Mouse (Mus musculus) heart, adult 11 months (tissue): ENCODE results near the gene Fv1.
"Not testable (repeated sequence)": the region's sequence is repeated elsewhere in the genome, so short reads cannot be mapped to it uniquely, and the experiment has no call there.

Experiments used
- DNase-seq: peaks from one replicate; pipeline ENCODE4 v3.0.0; 2022

The Fv1 gene

DNA sequence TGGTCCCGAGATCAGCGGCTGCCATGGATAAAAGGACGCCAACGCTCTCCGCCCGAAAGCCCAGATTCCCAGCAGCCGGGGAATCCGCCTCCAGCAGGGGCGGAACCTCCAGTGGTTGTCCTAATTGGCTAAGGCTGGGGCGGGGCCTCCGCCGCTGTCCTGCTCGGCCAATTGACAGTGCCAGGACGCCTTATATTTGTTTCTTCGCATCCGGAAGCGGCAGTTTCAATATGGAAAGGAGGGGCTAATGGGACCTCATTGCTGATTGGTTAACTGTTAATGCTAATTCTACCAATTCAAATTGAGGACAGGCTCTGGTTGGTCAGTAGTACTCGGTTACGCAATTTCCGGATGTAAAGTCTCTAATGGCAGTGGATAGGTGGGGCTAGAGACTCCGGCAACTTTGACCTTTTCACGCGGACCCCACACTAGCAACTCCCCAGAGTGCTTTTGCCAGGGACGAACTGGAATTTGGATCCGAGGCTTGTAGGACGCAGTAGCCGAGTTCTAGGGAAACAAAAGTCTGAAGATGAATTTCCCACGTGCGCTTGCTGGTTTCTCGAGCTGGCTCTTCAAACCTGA is at the start of gene Fv1, which contains the start of gene Miip:
Gene Fv1 (plus strand): TSS at position 530 of the 582 bp plus-strand sequence.
Gene Miip (minus strand): TSS at position 367 of the 582 bp plus-strand sequence.
- DNase-seq = peak; percentile 100

DNA sequence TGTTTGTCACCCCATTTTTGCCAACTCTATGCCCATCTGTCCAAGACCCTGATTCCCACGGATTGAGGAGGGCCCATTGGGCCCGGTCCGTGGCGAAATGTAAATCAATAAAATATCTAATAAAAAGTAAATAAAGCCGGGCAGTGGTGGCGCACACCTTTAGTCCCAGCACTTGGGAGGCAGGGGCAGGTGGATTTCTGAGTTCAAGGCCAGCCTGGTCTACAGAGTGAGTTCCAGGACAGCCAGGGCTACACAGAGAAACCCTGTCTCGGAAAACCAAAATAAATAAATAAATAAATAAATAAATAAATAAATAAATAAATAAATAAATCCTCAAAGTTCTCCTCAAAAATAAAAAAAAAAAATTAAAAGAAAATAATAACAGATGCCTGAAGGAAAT is 49.1 kb upstream of the Fv1 start:
- not testable (repeated sequence) for DNase-seq

- not testable (repeated sequence) for DNase-seq
Observed at GRCm38 (mm10) chr4:147821414-147821813, 47.4 kb upstream of the Fv1 start.

GRCm38 (mm10) chr4:147824389-147824788 is 44.4 kb upstream of the Fv1 start:
- DNase-seq = no peak

DNA sequence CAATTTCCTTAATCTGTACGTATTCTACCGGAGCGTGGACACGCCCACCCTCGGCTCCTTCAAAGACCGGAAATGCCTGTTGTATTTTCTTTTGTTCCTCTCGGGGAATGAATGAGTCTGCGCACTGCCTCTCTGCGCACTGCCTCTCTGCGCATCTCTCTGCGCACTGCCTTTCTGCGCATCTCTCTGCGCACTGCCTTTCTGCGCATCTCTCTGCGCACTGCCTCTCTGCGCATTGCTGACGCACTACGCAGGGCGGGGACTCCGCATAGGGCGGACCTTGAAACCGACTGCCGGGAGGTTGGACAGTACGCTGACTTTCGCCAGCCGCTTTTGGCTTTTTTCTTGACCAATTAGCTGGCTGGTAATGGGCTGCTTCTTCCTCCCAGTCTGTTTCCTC is 29.5 kb upstream of the Fv1 start:
- DNase-seq = peak; percentile 97

GRCm38 (mm10) chr4:147842871-147843270 is 25.9 kb upstream of the Fv1 start:
- peak; percentile 75 for DNase-seq

GRCm38 (mm10) chr4:147847614-147848583 is 20.9 kb upstream of the Fv1 start, which contains the start of gene Zfp933:
Gene Zfp933 (minus strand): TSS chr4:147848366.
- peak; percentile 98 for DNase-seq

DNA sequence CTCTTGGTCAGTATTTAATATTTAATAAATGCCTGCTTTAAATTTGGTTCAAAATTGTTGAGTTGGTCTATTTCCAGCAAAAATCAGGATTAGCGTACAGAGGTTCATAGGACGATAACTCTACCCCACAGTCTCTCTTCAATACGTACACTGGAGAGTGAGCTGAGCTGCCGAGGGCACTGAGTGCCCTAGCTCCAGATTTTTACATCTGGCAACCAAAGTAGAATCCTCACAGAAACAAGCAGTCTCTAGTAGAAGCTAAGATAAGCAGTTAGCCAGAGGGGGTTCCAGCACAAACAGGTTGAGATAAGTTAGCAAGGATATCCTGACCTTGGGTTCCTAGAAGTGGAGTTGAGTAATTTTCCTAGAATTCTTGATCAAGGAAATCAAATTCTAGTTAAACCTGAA is 20.2 kb upstream of the Fv1 start:
- no peak for DNase-seq

GRCm38 (mm10) chr4:147850776-147851175 is 18.0 kb upstream of the Fv1 start:
- peak; percentile 81 for DNase-seq

- peak; percentile 90 for DNase-seq
Observed at GRCm38 (mm10) chr4:147862051-147862450, 6.7 kb upstream of the Fv1 start.

- DNase-seq = peak; percentile 91
Observed at GRCm38 (mm10) chr4:147865651-147866050, 3.1 kb upstream of the Fv1 start.

GRCm38 (mm10) chr4:147866056-147866455 is 2.7 kb upstream of the Fv1 start:
- peak; percentile 83 for DNase-seq

GRCm38 (mm10) chr4:147866793-147867192 is 2.0 kb upstream of the Fv1 start:
- DNase-seq = not testable (repeated sequence)

DNA sequence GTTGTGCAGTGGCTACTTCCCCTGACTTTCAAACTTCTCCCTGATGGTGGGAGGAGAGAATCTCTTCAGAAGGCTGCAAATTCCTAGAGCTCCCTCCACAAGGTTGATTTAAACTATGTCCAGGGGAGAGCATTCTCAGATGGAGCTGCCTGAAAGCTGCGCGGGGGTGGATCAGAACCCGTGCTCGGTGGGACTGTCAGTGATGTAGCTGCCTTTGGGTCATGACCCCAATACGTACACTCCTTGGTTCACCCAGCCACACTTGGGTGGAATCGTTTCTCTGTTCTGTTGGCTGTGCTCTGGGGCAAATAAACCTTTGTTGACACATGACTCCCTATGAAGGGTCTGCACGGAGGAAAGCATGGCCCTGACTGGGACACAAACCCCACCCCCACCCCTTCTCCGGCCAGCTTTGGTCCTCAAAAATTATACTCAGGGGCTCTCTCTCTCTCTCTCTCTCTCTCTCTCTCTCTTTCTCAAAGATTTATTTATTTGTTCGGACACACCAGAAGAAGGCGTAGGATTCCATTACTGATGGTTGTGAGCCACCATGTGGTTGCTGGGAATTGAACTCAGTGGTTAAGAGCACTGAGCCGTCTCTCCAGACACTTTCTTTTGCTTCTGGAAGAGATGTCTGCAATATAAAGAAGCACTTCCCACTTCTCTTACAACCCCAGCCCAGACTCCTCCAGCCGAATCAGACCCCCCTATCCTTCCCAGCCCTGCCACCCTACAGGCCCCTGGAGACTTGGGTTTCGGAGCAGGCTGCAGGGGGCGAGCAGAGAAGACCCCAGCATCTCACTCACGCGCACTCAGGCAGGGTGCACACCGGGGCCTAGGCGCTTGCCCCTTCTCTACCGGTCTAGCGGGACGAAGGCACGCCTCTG is 973 bp upstream of the Fv1 start:
- DNase-seq = peak; percentile 86

DNA sequence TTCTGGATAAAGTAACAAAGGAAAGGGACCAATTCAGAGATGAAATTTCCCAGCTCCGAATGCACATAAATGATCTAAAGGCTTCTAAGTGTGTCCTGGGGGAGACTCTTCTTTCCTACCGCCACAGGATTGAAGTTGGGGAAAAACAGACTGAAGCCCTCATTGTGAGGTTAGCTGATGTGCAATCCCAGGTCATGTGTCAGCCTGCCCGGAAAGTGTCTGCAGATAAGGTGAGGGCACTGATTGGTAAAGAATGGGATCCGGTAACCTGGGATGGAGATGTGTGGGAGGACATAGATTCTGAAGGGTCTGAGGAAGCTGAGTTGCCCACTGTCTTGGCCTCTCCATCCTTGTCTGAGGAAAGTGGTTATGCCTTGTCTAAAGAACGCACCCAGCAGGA is 459 bp downstream of the Fv1 start:
- DNase-seq = peak; percentile 90

GRCm38 (mm10) chr4:147875852-147876575 is 7.2 kb downstream of the Fv1 start:
- DNase-seq = peak; percentile 88

DNA sequence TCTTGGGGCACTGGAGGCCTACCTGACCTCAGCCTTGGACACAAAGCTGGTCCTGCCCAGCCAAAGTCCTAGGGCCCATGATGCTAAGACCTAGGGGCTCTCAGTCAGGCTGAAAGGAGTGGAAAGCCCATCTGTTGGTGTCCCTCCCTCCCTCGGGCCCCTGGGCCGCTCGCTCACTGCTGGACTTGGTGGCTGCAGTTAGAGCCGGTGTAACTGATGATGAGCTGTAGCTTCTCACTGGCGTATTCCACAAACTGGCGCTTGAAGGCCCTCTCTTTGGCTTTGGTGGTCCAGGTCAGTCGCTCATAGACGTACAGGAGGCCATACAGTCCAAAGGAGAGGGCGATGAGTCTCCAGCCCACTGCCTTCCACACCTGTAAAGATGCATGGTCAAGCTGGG is 9.8 kb downstream of the Fv1 start:
- peak; percentile 88 for DNase-seq

DNA sequence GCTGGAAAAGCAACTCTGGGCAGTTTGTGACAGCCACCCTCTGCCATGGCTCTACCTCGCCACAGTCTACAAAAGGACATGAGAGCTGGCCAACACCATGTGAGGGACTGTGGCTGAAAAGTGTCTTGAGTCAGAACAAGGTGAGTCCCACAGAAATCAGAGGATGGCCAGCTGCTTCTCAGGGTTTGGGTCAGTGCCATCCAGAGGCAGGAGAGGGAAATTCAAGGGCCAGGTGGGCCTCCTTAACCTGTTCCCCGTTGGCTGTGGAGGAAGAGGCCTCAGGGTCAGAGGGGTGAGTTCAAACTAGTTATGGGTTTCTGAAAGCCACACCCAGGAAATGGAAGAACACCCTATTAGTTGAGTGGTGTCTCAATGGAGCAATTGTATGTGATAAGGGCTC is 10.7 kb downstream of the Fv1 start:
- DNase-seq = peak; percentile 86

- peak; percentile 90 for DNase-seq
Observed at GRCm38 (mm10) chr4:147879865-147880264, 11.1 kb downstream of the Fv1 start.

DNA sequence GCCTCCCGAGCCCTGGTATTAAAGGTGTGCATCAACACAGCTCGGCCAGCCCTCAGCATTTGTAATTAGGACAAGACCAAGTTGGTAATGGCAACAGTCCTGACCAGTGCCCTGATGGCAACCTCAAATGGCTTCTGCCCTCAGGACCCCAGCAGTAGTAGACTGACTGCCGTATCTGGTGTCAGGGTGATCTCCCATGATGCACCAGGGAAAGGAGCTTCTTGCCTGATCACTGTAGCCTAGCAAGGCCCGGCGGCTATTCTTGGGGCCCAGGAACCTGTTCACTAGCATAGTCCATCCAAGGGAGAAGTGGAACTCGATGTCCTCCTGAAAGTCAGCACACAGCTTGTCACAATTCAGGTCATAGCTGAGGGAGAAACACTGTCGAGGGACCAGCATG is 13.0 kb downstream of the Fv1 start:
- peak; percentile 86 for DNase-seq

GRCm38 (mm10) chr4:147883041-147883440 is 14.3 kb downstream of the Fv1 start:
- DNase-seq = peak; percentile 94

DNA sequence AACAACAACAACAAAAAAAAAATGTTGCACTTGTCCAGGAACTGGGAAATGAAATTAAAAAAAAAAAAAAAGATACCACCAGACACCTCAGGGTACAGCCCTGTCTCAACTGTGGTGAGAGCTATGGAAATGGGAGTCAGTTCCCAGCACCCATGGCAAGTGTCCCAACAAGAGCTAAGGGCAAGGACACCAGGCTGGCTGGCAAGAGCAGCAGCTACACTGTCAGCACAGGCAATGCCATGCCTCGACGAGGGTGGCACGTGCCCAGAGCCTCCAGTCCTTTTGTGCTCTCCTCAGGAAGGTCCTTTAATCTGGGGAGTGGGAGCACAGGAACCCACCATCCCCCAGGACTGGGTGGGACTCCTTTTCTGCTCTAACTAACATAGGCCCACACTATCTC is 15.4 kb downstream of the Fv1 start:
- peak; percentile 91 for DNase-seq
